Mouse (Mus musculus): Measurements from ENCODE around the gene Olfr770.
"Not testable (repeated sequence)": the region's sequence is repeated elsewhere in the genome, so short reads cannot be mapped to it uniquely, and the experiment has no call there.

Olfr770 gene

GRCm38 (mm10) chr10:129138898-129139297 is at the start of gene Olfr770:
Gene Olfr770 (minus strand): TSS chr10:129138998.
- DNase-seq (ENCODE audit: low read depth, low spot score) = peak; percentile 1

GRCm38 (mm10) chr10:129187319-129187718 is 48.5 kb upstream of the Olfr770 start, which contains the start of gene Olfr773:
Gene Olfr773 (minus strand): TSS chr10:129187419.
- DNase-seq (ENCODE audit: low read depth, low spot score) = not testable (repeated sequence)

- DNase-seq (ENCODE audit: low read depth, low spot score) = not testable (repeated sequence)
These were observed 39.0 kb upstream of the Olfr770 start, which contains the start of gene Olfr772 for GRCm38 (mm10) chr10:129177821-129178220. Gene Olfr772 (minus strand): TSS chr10:129177921.

DNA sequence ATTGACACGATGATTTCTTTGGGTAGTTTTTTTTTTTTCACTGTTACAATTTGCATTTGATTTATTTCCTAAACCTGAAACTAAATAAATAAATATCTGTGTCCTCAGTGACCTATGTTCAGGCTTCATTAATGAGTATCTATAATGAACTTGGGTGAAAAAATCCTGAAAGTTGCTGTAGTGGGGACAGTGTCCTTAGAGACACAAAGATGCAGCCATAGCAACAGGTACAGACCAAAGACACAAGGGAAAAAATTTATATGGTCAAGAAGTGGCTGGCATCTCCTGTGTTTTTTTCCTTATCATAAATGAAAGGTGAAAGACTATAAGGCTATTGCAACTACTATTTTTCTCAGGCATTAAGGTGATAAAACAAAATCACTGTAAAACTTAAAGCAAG is 25.9 kb upstream of the Olfr770 start, which contains the start of gene Olfr771:
Gene Olfr771, minus strand, starts transcription at position 101 of the 400 bp plus-strand sequence.
- no peak for DNase-seq (ENCODE audit: low read depth, low spot score)

- DNase-seq (ENCODE audit: low read depth, low spot score) = peak; percentile 0
These were observed 21.0 kb downstream of the Olfr770 start, which contains the start of gene Olfr769 for GRCm38 (mm10) chr10:129117761-129118160. Gene Olfr769 (minus strand): TSS chr10:129117861.

- DNase-seq (ENCODE audit: low read depth, low spot score) = no peak
These were observed 23.7 kb downstream of the Olfr770 start for GRCm38 (mm10) chr10:129115146-129115545.

DNA sequence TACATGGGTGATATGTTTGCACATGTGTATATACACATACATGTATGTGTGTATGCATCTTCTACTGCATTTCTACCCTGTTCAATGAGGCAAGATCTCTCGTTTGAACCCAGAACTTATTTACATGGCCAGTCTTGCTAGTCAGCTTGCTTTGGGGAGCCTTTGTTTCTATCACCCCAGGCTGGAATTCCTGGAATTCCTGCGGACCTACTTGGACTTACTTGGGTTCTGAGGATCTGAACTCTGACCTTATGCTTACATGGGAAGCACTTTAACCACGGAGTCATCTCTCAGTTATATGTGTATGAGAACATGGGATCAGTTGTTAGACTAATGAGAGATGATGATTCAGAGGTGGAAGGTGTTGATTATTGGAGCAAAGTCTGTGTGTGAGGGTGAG is 37.6 kb downstream of the Olfr770 start:
- DNase-seq (ENCODE audit: low read depth, low spot score) = no peak

DNA sequence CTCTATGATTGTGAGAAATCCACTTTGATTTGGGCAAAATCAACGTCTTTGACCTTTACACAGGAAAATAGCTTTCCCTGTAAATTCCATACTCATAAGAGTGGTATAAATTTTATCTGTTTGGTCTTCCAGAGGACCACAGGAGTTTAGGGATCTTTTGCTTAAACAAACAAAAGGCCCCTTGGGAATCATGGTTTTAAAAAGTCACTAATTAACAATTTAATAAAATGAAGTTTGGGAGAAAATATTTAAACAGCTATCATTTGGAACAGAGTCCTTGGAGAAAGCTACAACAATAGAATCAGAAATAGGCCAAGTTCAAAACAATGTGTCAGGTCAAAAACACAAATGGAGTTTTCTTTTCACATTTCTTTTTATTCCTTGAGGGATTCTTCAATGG is 39.5 kb downstream of the Olfr770 start, which contains the start of gene Olfr768:
Gene Olfr768, minus strand, starts transcription at position 101 of the 400 bp plus-strand sequence.
- DNase-seq (ENCODE audit: low read depth, low spot score) = no peak

DNA sequence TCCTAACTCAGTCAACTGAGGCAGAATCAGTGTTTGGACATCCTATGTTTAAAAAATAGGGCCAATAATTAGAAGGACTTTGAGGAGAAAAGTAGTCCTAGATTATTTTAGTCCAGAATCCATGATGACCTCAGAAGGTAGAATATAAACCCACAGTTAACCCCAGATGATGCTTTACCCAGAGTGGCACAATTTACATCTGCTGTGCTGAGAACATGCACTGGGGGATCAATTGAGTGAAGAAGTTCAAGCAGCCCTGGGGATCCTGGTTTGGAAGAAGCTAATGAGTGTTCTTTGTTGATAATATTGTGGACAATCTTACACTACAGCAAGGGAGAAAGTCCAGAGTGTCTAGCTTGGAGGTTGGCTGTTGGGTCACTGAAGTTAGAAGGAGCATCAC is 56.0 kb downstream of the Olfr770 start, which contains the start of gene Olfr767:
Gene Olfr767, minus strand, starts transcription at position 101 of the 400 bp plus-strand sequence.
- DNase-seq (ENCODE audit: low read depth, low spot score) = not testable (repeated sequence)

Measured in brain, adult 2 months (tissue).